Mouse (Mus musculus): Measurements from ENCODE around the gene Cadps2. TPM values are rescaled to one million over a fixed set of nuclear protein-coding genes. Genes with fewer than 3 reads are reported as not detected.

Gene Cadps2
- polyA plus RNA-seq, 1 experiment = 0.90 TPM

- H3K27ac ChIP-seq (ENCODE audit: insufficient read depth, low read length) = no peak overlapping the region
- H3K4me3 ChIP-seq (ENCODE audit: low read depth, low read length) = peak overlapping the region; percentile 29
- no peak overlapping the region for H3K9ac ChIP-seq (ENCODE audit: low read depth, poor library complexity, severe bottlenecking)
- TF ChIP-seq POLR2A (IDR thresholded peaks at IDR 0.05; ENCODE audit: insufficient read depth, low read length) (no peak), CTCF (IDR thresholded peaks at IDR 0.05; ENCODE audit: low read depth, low read length) (no peak), EP300 (IDR thresholded peaks at IDR 0.05; ENCODE audit: insufficient read depth, low read depth, low read length) (no peak)
- no peaks in the 10 kb centered on the region for H3K9me3 ChIP-seq (replicated peaks; ENCODE audit: control insufficient read depth, insufficient read depth, low read length, poor library complexity, severe bottlenecking)
- H3K27me3 ChIP-seq (ENCODE audit: control insufficient read depth, insufficient read depth, low read length, poor library complexity, severe bottlenecking) = peaks cover 25% of the 10 kb centered on the region
- no peaks in the 10 kb centered on the region for H3K4me1 ChIP-seq (ENCODE audit: control insufficient read depth, insufficient read depth, low read length)
- H3K36me3 ChIP-seq (ENCODE audit: control insufficient read depth, insufficient read depth, low read length, poor library complexity, severe bottlenecking) = no peaks in the 10 kb centered on the region
These were observed 585.6 kb downstream of the Cadps2 start for GRCm38 (mm10) chr6:23253353-23254311.

- no peak overlapping the region for H3K4me3 ChIP-seq (ENCODE audit: low read depth, low read length)
- H3K9me3 ChIP-seq (replicated peaks; ENCODE audit: control insufficient read depth, insufficient read depth, low read length, poor library complexity, severe bottlenecking) = no peaks in the 10 kb centered on the region
- H3K27ac ChIP-seq (ENCODE audit: insufficient read depth, low read length) = no peak overlapping the region
- H3K36me3 ChIP-seq (ENCODE audit: control insufficient read depth, insufficient read depth, low read length, poor library complexity, severe bottlenecking) = no peaks in the 10 kb centered on the region
- no peak overlapping the region for H3K9ac ChIP-seq (ENCODE audit: low read depth, poor library complexity, severe bottlenecking)
- H3K27me3 ChIP-seq (ENCODE audit: control insufficient read depth, insufficient read depth, low read length, poor library complexity, severe bottlenecking) = peaks cover 24% of the 10 kb centered on the region
- no peaks in the 10 kb centered on the region for H3K4me1 ChIP-seq (ENCODE audit: control insufficient read depth, insufficient read depth, low read length)
- TF ChIP-seq CTCF (IDR thresholded peaks at IDR 0.05; ENCODE audit: low read depth, low read length) (no peak), POLR2A (IDR thresholded peaks at IDR 0.05; ENCODE audit: insufficient read depth, low read length) (no peak), EP300 (IDR thresholded peaks at IDR 0.05; ENCODE audit: insufficient read depth, low read depth, low read length) (no peak)
These were observed 586.8 kb downstream of the Cadps2 start for GRCm38 (mm10) chr6:23252196-23253135.

GRCm38 (mm10) chr6:23251431-23251830 is 587.8 kb downstream of the Cadps2 start:
- Histone ChIP-seq H3K9ac (ENCODE audit: low read depth, poor library complexity, severe bottlenecking) (no peak overlapping the region), H3K9me3 (replicated peaks; ENCODE audit: control insufficient read depth, insufficient read depth, low read length, poor library complexity, severe bottlenecking) (no peaks in the 10 kb centered on the region), H3K36me3 (ENCODE audit: control insufficient read depth, insufficient read depth, low read length, poor library complexity, severe bottlenecking) (no peaks in the 10 kb centered on the region), H3K27me3 (ENCODE audit: control insufficient read depth, insufficient read depth, low read length, poor library complexity, severe bottlenecking) (peaks cover 28% of the 10 kb centered on the region), H3K4me1 (ENCODE audit: control insufficient read depth, insufficient read depth, low read length) (no peaks in the 10 kb centered on the region), H3K4me3 (ENCODE audit: low read depth, low read length) (no peak overlapping the region), H3K27ac (ENCODE audit: insufficient read depth, low read length) (no peak overlapping the region)
- no peak for TF ChIP-seq CTCF (IDR thresholded peaks at IDR 0.05; ENCODE audit: low read depth, low read length)
- no peak for TF ChIP-seq POLR2A (IDR thresholded peaks at IDR 0.05; ENCODE audit: insufficient read depth, low read length)
- TF ChIP-seq EP300 (IDR thresholded peaks at IDR 0.05; ENCODE audit: insufficient read depth, low read depth, low read length) = no peak

- peaks cover 34% of the 10 kb centered on the region for H3K27me3 ChIP-seq (ENCODE audit: control insufficient read depth, insufficient read depth, low read length, poor library complexity, severe bottlenecking)
- peak overlapping the region; percentile 6; the same call in 1 of the 2 replicates for H3K4me3 ChIP-seq (ENCODE audit: low read depth, low read length)
- H3K36me3 ChIP-seq (ENCODE audit: control insufficient read depth, insufficient read depth, low read length, poor library complexity, severe bottlenecking) = no peaks in the 10 kb centered on the region
- no peaks in the 10 kb centered on the region for H3K4me1 ChIP-seq (ENCODE audit: control insufficient read depth, insufficient read depth, low read length)
- H3K9ac ChIP-seq (ENCODE audit: low read depth, poor library complexity, severe bottlenecking) = no peak overlapping the region
- H3K9me3 ChIP-seq (replicated peaks; ENCODE audit: control insufficient read depth, insufficient read depth, low read length, poor library complexity, severe bottlenecking) = no peaks in the 10 kb centered on the region
- H3K27ac ChIP-seq (ENCODE audit: insufficient read depth, low read length) = no peak overlapping the region
- TF ChIP-seq CTCF (IDR thresholded peaks at IDR 0.05; ENCODE audit: low read depth, low read length) (no peak), POLR2A (IDR thresholded peaks at IDR 0.05; ENCODE audit: insufficient read depth, low read length) (no peak), EP300 (IDR thresholded peaks at IDR 0.05; ENCODE audit: insufficient read depth, low read depth, low read length) (no peak)
These were observed 588.8 kb downstream of the Cadps2 start for GRCm38 (mm10) chr6:23250288-23250955.

- Histone ChIP-seq H3K9ac (ENCODE audit: low read depth, poor library complexity, severe bottlenecking) (peak overlapping the region; percentile 31; the same call in 1 of the 2 replicates), H3K4me1 (ENCODE audit: control insufficient read depth, insufficient read depth, low read length) (no peaks in the 10 kb centered on the region), H3K36me3 (ENCODE audit: control insufficient read depth, insufficient read depth, low read length, poor library complexity, severe bottlenecking) (no peaks in the 10 kb centered on the region), H3K27ac (ENCODE audit: insufficient read depth, low read length) (no peak overlapping the region), H3K27me3 (ENCODE audit: control insufficient read depth, insufficient read depth, low read length, poor library complexity, severe bottlenecking) (peaks cover 30% of the 10 kb centered on the region), H3K9me3 (replicated peaks; ENCODE audit: control insufficient read depth, insufficient read depth, low read length, poor library complexity, severe bottlenecking) (no peaks in the 10 kb centered on the region), H3K4me3 (ENCODE audit: low read depth, low read length) (peak overlapping the region; percentile 56)
- no peak for TF ChIP-seq CTCF (IDR thresholded peaks at IDR 0.05; ENCODE audit: low read depth, low read length)
These were observed 589.5 kb downstream of the Cadps2 start for GRCm38 (mm10) chr6:23249616-23250287.
